Mouse (Mus musculus) kidney, adult 2 months (tissue): ENCODE data around the gene Ubtd1.

Experiments used
- CTCF ChIP-seq: fragments of 200-500 bp; conservative IDR thresholded peaks from 2 replicates; pipeline ENCODE4 v1.5.1; 2011; ENCODE audit warnings: low read depth, mild to moderate bottlenecking, control low read depth, low read length, moderate library complexity, mixed read lengths; ENCODE audit not compliant: insufficient read depth, insufficient read length
- POLR2A ChIP-seq: fragments of 200-500 bp; IDR thresholded peaks from one replicate; pipeline ENCODE4 v1.6.1; 2011; ENCODE audit warnings: low read depth, low read length, control low read depth

DNA sequence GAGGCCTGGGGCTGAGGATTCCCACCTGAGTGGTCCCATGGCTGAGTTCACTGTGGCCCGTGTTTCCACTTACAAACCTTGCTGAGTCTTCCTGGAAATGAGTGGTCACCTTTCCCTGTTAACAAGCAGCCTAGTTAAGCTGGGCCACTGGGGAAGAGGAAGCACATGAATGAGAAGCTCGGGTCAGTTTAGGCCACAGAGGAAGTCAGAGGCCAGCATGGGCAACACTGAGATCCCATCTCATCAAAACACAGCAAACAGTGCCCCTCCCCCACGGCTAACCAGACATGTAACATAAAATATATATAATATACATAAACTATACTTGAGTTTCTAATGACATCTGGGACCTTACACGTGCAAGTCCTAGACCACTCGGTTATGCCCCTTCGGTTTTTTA, 8.2 kb downstream of the Ubtd1 start:
- no peak for TF ChIP-seq CTCF
- TF ChIP-seq POLR2A: no peak
